Mouse (Mus musculus): ENCODE data around the gene Kcnip1. TPM values are rescaled to one million over a fixed set of nuclear protein-coding genes. Genes with fewer than 3 reads are reported as not detected.

Gene Kcnip1
- polyA plus RNA-seq, 1 experiment from 2014 or later = 112 TPM

GRCm38 (mm10) chr11:33926551-33926950 lies 66.4 kb downstream of the Kcnip1 start:
- H3K4me2 ChIP-seq (ENCODE audit: low read length) = no peak overlapping the region
- no peak for ATAC-seq
- H3K27me3 ChIP-seq (ENCODE audit: control insufficient read depth, insufficient read depth, low read depth, low read length) = no peaks in the 10 kb centered on the region
- H3K9ac ChIP-seq (ENCODE audit: low read depth, low read length) = no peak overlapping the region
- H3K9me3 ChIP-seq (replicated peaks; ENCODE audit: control insufficient read depth, low read length, poor library complexity, severe bottlenecking) = no peaks in the 10 kb centered on the region
- no peak overlapping the region for H3K27ac ChIP-seq (ENCODE audit: low read length)
- 75% methylated on average over 2 of the region's 2 CpGs for WGBS
- no peaks in the 10 kb centered on the region for H3K4me1 ChIP-seq (ENCODE audit: control insufficient read depth, insufficient read depth, low read length)
- H3K36me3 ChIP-seq (ENCODE audit: control insufficient read depth, insufficient read depth, low read length) = no peaks in the 10 kb centered on the region
- no peak overlapping the region for H3K4me3 ChIP-seq (ENCODE audit: low read depth, low read length)

- no peaks in the 10 kb centered on the region for H3K9me3 ChIP-seq (replicated peaks; ENCODE audit: control insufficient read depth, low read length, poor library complexity, severe bottlenecking)
- no peaks in the 10 kb centered on the region for H3K36me3 ChIP-seq (ENCODE audit: control insufficient read depth, insufficient read depth, low read length)
- H3K4me2 ChIP-seq (ENCODE audit: low read length) = no peak overlapping the region
- no peak overlapping the region for H3K9ac ChIP-seq (ENCODE audit: low read depth, low read length)
- WGBS = 66% methylated on average over 8 of the region's 8 CpGs
- no peak overlapping the region for H3K4me3 ChIP-seq (ENCODE audit: low read depth, low read length)
- H3K4me1 ChIP-seq (ENCODE audit: control insufficient read depth, insufficient read depth, low read length) = no peaks in the 10 kb centered on the region
- ATAC-seq = peak; percentile 29; the same call in 1 of the 2 replicates
- H3K27ac ChIP-seq (ENCODE audit: low read length) = no peak overlapping the region
- H3K27me3 ChIP-seq (ENCODE audit: control insufficient read depth, insufficient read depth, low read depth, low read length) = no peaks in the 10 kb centered on the region
These were observed 67.2 kb downstream of the Kcnip1 start for GRCm38 (mm10) chr11:33925778-33926177.

GRCm38 (mm10) chr11:33923031-33923430 lies 69.9 kb downstream of the Kcnip1 start:
- H3K9me3 ChIP-seq (replicated peaks; ENCODE audit: control insufficient read depth, low read length, poor library complexity, severe bottlenecking) = no peaks in the 10 kb centered on the region
- no peak overlapping the region for H3K9ac ChIP-seq (ENCODE audit: low read depth, low read length)
- no peaks in the 10 kb centered on the region for H3K4me1 ChIP-seq (ENCODE audit: control insufficient read depth, insufficient read depth, low read length)
- WGBS = 75% methylated on average over 3 of the region's 3 CpGs
- no peaks in the 10 kb centered on the region for H3K36me3 ChIP-seq (ENCODE audit: control insufficient read depth, insufficient read depth, low read length)
- no peak overlapping the region for H3K4me2 ChIP-seq (ENCODE audit: low read length)
- no peak overlapping the region for H3K4me3 ChIP-seq (ENCODE audit: low read depth, low read length)
- ATAC-seq = no peak
- no peaks in the 10 kb centered on the region for H3K27me3 ChIP-seq (ENCODE audit: control insufficient read depth, insufficient read depth, low read depth, low read length)
- no peak overlapping the region for H3K27ac ChIP-seq (ENCODE audit: low read length)

- Histone ChIP-seq H3K27me3 (ENCODE audit: control insufficient read depth, insufficient read depth, low read depth, low read length) (no peaks in the 10 kb centered on the region), H3K27ac (ENCODE audit: low read length) (no peak overlapping the region), H3K36me3 (ENCODE audit: control insufficient read depth, insufficient read depth, low read length) (no peaks in the 10 kb centered on the region), H3K4me2 (ENCODE audit: low read length) (no peak overlapping the region), H3K4me1 (ENCODE audit: control insufficient read depth, insufficient read depth, low read length) (no peaks in the 10 kb centered on the region; the same call in 1 of the 2 replicates), H3K9me3 (replicated peaks; ENCODE audit: control insufficient read depth, low read length, poor library complexity, severe bottlenecking) (no peaks in the 10 kb centered on the region), H3K9ac (ENCODE audit: low read depth, low read length) (no peak overlapping the region), H3K4me3 (ENCODE audit: low read depth, low read length) (no peak overlapping the region)
- WGBS = 68% methylated on average over 13 of the region's 13 CpGs
- no peak for ATAC-seq
These were observed 71.5 kb downstream of the Kcnip1 start for GRCm38 (mm10) chr11:33921451-33921850.

GRCm38 (mm10) chr11:33919826-33920225 lies 73.1 kb downstream of the Kcnip1 start:
- Histone ChIP-seq H3K4me2 (ENCODE audit: low read length) (no peak overlapping the region), H3K27me3 (ENCODE audit: control insufficient read depth, insufficient read depth, low read depth, low read length) (no peaks in the 10 kb centered on the region), H3K9ac (ENCODE audit: low read depth, low read length) (no peak overlapping the region), H3K27ac (ENCODE audit: low read length) (no peak overlapping the region), H3K9me3 (replicated peaks; ENCODE audit: control insufficient read depth, low read length, poor library complexity, severe bottlenecking) (no peaks in the 10 kb centered on the region), H3K36me3 (ENCODE audit: control insufficient read depth, insufficient read depth, low read length) (no peaks in the 10 kb centered on the region), H3K4me1 (ENCODE audit: control insufficient read depth, insufficient read depth, low read length) (no peaks in the 10 kb centered on the region; the same call in 1 of the 2 replicates), H3K4me3 (ENCODE audit: low read depth, low read length) (no peak overlapping the region)
- 86% methylated on average over 7 of the region's 7 CpGs for WGBS
- ATAC-seq = no peak

GRCm38 (mm10) chr11:33918424-33918823 lies 74.5 kb downstream of the Kcnip1 start:
- Histone ChIP-seq H3K4me3 (ENCODE audit: low read depth, low read length) (no peak overlapping the region), H3K4me1 (ENCODE audit: control insufficient read depth, insufficient read depth, low read length) (no peaks in the 10 kb centered on the region; the same call in 1 of the 2 replicates), H3K27me3 (ENCODE audit: control insufficient read depth, insufficient read depth, low read depth, low read length) (no peaks in the 10 kb centered on the region; the same call in 1 of the 2 replicates), H3K4me2 (ENCODE audit: low read length) (no peak overlapping the region), H3K9ac (ENCODE audit: low read depth, low read length) (no peak overlapping the region), H3K27ac (ENCODE audit: low read length) (no peak overlapping the region), H3K9me3 (replicated peaks; ENCODE audit: control insufficient read depth, low read length, poor library complexity, severe bottlenecking) (no peaks in the 10 kb centered on the region), H3K36me3 (ENCODE audit: control insufficient read depth, insufficient read depth, low read length) (no peaks in the 10 kb centered on the region)
- WGBS = 29% methylated on average over 2 of the region's 2 CpGs
- no peak for ATAC-seq

- no peak overlapping the region for H3K4me3 ChIP-seq (ENCODE audit: low read depth, low read length)
- 27% methylated on average over 6 of the region's 6 CpGs for WGBS
These were observed 75.4 kb downstream of the Kcnip1 start for GRCm38 (mm10) chr11:33917574-33917973.

GRCm38 (mm10) chr11:33914216-33914615 lies 78.7 kb downstream of the Kcnip1 start:
- H3K4me3 ChIP-seq (ENCODE audit: low read depth, low read length) = no peak overlapping the region
- no peak for ATAC-seq

More at GRCm38 (mm10) chr11:33917574-33917973, 75.4 kb downstream of the Kcnip1 start:
- Histone ChIP-seq H3K9me3 (replicated peaks; ENCODE audit: control insufficient read depth, low read length, poor library complexity, severe bottlenecking) (no peaks in the 10 kb centered on the region), H3K4me2 (ENCODE audit: low read length) (no peak overlapping the region), H3K4me1 (ENCODE audit: control insufficient read depth, insufficient read depth, low read length) (no peaks in the 10 kb centered on the region; the same call in 1 of the 2 replicates), H3K27me3 (ENCODE audit: control insufficient read depth, insufficient read depth, low read depth, low read length) (no peaks in the 10 kb centered on the region; the same call in 1 of the 2 replicates), H3K9ac (ENCODE audit: low read depth, low read length) (no peak overlapping the region), H3K36me3 (ENCODE audit: control insufficient read depth, insufficient read depth, low read length) (no peaks in the 10 kb centered on the region), H3K27ac (ENCODE audit: low read length) (no peak overlapping the region)
- peak; percentile 82 for ATAC-seq

GRCm38 (mm10) chr11:33913061-33913460 lies 79.9 kb downstream of the Kcnip1 start:
- no peak overlapping the region for H3K27ac ChIP-seq (ENCODE audit: low read length)
- no peak overlapping the region for H3K9ac ChIP-seq (ENCODE audit: low read depth, low read length)
- 80% methylated on average over 7 of the region's 7 CpGs for WGBS
- no peaks in the 10 kb centered on the region; the same call in 1 of the 2 replicates for H3K4me1 ChIP-seq (ENCODE audit: control insufficient read depth, insufficient read depth, low read length)
- ATAC-seq = no peak
- H3K27me3 ChIP-seq (ENCODE audit: control insufficient read depth, insufficient read depth, low read depth, low read length) = no peaks in the 10 kb centered on the region; the same call in 1 of the 2 replicates
- H3K9me3 ChIP-seq (replicated peaks; ENCODE audit: control insufficient read depth, low read length, poor library complexity, severe bottlenecking) = no peaks in the 10 kb centered on the region
- H3K4me3 ChIP-seq (ENCODE audit: low read depth, low read length) = no peak overlapping the region
- H3K36me3 ChIP-seq (ENCODE audit: control insufficient read depth, insufficient read depth, low read length) = no peaks in the 10 kb centered on the region
- no peak overlapping the region for H3K4me2 ChIP-seq (ENCODE audit: low read length)

More at GRCm38 (mm10) chr11:33914216-33914615, 78.7 kb downstream of the Kcnip1 start:
- H3K36me3 ChIP-seq (ENCODE audit: control insufficient read depth, insufficient read depth, low read length) = no peaks in the 10 kb centered on the region
- H3K9ac ChIP-seq (ENCODE audit: low read depth, low read length) = no peak overlapping the region
- no peaks in the 10 kb centered on the region; the same call in 1 of the 2 replicates for H3K27me3 ChIP-seq (ENCODE audit: control insufficient read depth, insufficient read depth, low read depth, low read length)
- no peaks in the 10 kb centered on the region for H3K9me3 ChIP-seq (replicated peaks; ENCODE audit: control insufficient read depth, low read length, poor library complexity, severe bottlenecking)
- H3K4me2 ChIP-seq (ENCODE audit: low read length) = no peak overlapping the region
- no peaks in the 10 kb centered on the region; the same call in 1 of the 2 replicates for H3K4me1 ChIP-seq (ENCODE audit: control insufficient read depth, insufficient read depth, low read length)
- 66% methylated on average over 12 of the region's 12 CpGs for WGBS
- H3K27ac ChIP-seq (ENCODE audit: low read length) = no peak overlapping the region
